Mouse (Mus musculus) ES-Bruce4 (cell line): ENCODE results near the gene Chit1.

Experiments used
- CTCF ChIP-seq: IDR thresholded peaks from one replicate; pipeline ENCODE4 v1.8.1; 2011; ENCODE audit warnings: low read depth, low read length
- EP300 ChIP-seq: IDR thresholded peaks from 2 replicates; pipeline ENCODE4 v1.6.1; 2011; ENCODE audit warnings: low read depth, low read length; ENCODE audit not compliant: insufficient read depth
- POLR2A ChIP-seq: IDR thresholded peaks from one replicate; pipeline ENCODE4 v1.8.1; 2011; ENCODE audit warnings: low read length; ENCODE audit not compliant: insufficient read depth

DNA sequence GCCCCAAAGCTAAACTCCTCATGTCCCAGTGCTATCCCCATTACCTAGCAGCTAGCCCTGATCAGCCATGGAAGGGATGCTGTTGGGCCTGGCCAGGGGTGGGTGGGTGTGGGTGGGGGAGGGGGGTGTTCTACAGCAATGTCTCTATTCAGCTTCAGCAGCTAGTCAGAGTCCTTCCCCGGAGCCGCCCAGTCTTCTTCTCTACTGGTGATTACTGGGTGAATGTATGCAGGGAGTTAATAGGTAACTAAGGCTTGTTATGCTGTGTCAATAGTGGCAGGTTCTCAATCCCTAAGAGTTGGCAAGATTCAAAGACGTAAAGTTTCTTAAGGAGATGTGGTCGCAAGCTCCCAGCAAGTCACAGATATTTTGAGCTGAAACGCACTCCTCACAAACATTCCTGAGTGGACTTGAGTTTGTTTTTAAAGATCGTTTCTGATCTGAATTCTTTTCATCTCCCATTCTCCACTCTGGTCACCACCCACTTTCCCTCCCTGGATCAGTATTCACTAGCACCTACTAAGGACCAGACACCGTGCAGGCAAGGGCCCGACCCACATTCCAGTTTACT is 40.9 kb upstream of the Chit1 start:
- TF ChIP-seq POLR2A = no peak
- TF ChIP-seq CTCF = no peak
- TF ChIP-seq EP300 = no peak
